Mouse (Mus musculus): ENCODE results near the gene Abcb10.

DNA sequence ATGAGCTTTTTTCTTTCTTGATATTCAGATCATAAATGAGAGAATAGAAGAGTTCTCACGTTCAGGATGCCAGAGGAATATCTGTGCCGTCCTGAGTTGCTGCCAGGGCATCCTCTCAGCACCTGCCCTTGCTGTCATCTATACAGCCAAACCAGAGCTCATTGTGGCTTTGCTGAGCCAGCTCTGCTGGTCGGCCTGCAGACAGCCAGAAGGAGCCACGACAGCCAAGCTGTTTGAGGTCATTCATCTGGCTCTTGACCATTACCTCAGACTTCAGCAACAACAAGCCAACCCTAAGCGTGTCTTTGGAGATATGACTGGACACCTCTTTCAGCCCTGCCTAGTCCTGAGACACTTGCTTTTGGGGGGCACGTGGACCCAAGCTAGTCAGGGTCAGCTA lies 44.9 kb upstream of the Abcb10 start:
- TF ChIP-seq POLR2A (IDR thresholded peaks at IDR 0.05; ENCODE audit: low read depth, low read length) (no peak), CTCF (IDR thresholded peaks at IDR 0.05; ENCODE audit: borderline replicate concordance, insufficient read depth, low read length) (no peak)
